Mouse (Mus musculus) liver, adult 2 months (tissue): ENCODE results near the gene Wdr83.
"Not testable (repeated sequence)": the region's sequence is repeated elsewhere in the genome, so short reads cannot be mapped to it uniquely, and the experiment has no call there.

Experiments used
- CTCF ChIP-seq: fragments of 200-500 bp; IDR thresholded peaks from 2 replicates; pipeline ENCODE4 v1.5.1; 2011; ENCODE audit warnings: low read depth, low read length, control low read depth
- POLR2A ChIP-seq: fragments of 200-500 bp; IDR thresholded peaks from 2 replicates; pipeline ENCODE4 v1.6.1; 2011; ENCODE audit warnings: low read length, control low read depth; ENCODE audit not compliant: insufficient read depth; ENCODE audit errors: extremely low read depth

DNA sequence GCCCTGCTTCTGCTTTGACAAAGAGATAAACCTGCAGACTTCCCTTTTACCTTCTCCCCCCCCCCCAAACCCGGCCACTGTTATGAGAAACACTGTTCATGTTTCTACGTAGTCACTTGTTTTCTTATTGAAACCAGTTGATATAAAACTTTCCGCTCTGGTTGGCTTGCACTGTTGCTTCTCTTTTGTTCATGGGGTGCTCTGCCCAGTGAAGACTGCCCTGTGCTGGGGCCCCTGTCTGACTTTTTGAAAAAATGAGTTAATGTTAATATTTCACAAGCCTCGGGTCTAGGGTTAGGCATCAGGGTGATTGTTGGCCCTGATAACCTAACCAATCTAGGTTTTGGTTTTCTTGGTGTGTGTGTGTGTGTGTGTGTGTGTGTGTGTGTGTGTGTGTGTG is 1.1 kb upstream of the Wdr83 start:
- not testable (repeated sequence) for TF ChIP-seq CTCF, POLR2A
